Mouse (Mus musculus): Measurements from ENCODE around the gene Abo. TPM values are rescaled to one million over a fixed set of nuclear protein-coding genes. Genes with fewer than 3 reads are reported as not detected.

Abo gene
- not detected in 2 replicates for polyA plus RNA-seq (2015; fragmentation: Nextera tagmentation; extraction: Ambion mirVana)

DNA sequence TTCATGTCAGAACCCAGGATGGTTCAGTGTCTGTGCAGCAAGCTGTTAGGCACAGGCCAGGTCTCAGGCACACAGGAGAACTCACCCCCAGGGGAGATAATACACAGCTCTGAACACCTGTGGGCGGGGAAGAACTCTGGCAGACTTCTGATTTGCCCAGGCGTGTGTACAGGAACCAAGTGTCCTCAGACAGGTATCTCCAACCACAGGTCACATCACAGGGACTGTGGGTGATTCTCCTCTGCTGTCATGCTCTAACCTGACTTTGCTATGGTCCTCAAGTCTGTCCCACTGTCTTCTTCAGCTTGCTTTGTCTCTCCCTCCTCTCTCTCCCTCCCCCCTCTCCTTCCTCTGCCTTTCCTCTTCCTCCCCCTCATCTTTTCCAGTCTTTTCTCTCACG lies at the start of gene Abo:
Gene Abo, minus strand, starts transcription at position 101 of the 400 bp plus-strand sequence.
- Histone ChIP-seq H3K27me3 (no peaks in the 10 kb centered on the region), H3K9ac (no peak within 1 kb of the TSS), H3K27ac (no peak within 1 kb of the TSS), H3K36me3 (no peaks in the 10 kb centered on the region), H3K4me1 (replicated peaks) (no peaks in the 10 kb centered on the region), H3K9me3 (no peaks in the 10 kb centered on the region), H3K4me2 (no peak within 1 kb of the TSS), H3K4me3 (no peak within 1 kb of the TSS)
- 67% methylated on average over 3 of the region's 3 CpGs for WGBS
- ATAC-seq (ENCODE audit: low FRiP score) = no peak

DNA sequence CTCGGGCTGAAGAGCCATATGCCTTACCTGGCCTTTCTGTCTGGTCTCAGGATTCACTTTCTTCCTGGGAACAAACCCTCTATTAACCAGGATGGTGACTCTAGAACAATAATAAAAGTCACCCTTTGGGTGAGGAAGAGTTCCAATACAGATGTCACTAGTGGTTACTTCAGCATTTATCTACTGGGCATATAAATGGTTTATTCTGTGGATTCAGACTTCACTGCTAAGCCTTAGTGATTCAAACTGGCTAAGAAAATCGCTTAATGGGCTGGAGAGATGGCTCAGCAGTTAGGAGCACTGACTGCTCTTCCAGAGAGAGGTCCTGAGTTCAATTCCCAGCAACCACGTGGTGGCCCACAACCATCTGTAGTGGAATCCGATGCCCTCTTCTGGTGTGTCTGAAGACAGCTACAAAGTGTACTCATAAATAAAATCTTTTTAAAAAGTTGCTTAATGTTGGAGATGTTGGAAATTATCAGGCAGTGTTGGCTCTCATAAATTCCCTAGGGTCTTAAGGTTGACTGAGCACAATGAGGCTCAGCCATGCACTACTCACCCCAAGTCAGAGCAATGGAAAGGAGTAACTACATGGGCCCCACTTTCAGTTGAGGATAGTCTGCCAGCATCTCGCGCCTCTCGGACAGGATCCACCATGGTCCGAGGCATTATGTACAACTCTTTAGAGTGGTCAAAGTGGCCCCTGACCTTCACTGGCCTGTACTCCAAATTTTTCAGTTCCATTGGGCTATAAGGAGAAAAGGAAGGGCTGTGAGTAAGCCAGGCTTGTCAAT lies 49.6 kb upstream of the Abo start:
- no peak overlapping the region for H3K27ac ChIP-seq
- no peaks in the 10 kb centered on the region for H3K9me3 ChIP-seq
- 67% methylated on average over 8 of the region's 8 CpGs for WGBS
- H3K9ac ChIP-seq = no peak overlapping the region
- H3K36me3 ChIP-seq = peaks cover 52% of the 10 kb centered on the region
- H3K4me1 ChIP-seq (replicated peaks) = peaks cover 58% of the 10 kb centered on the region
- no peak for ATAC-seq (ENCODE audit: low FRiP score)
- H3K4me2 ChIP-seq = peak overlapping the region; percentile 100; the same call in 1 of the 2 replicates
- no peak overlapping the region for H3K4me3 ChIP-seq
- no peaks in the 10 kb centered on the region for H3K27me3 ChIP-seq

DNA sequence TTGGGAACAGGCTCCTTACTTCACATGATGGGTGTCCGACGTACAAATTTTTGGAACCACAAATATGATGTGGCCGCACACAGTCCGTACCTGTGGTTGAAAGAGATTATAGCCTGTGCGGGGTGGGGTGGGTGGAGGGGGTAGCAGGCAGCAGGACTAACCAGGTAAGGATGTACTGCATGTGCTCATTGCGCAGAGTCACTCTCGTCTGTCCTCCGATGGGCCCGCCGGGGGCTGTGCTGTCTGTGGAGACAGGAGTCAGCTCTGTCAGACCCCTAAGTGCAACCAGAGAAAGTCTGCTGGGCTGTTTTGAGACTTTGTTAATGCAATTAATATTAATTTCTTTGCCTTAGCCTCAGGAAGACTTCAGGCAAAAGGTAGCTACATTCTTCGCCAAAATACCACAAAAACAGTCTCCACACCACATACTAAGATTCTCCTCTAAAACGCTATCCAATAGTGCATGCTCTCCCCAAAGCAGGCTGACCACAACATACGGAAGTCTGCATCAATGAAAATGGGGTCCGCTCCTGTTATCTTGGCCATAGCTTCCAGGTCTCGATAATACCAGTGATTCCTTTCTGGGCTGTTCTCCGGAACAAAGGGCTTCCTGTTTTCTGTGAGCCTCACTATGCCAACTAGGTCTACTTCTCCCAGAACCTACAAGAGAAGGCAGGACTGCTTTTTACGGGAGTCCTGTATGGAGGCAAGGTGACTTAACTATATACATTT lies 48.8 kb upstream of the Abo start:
- Histone ChIP-seq H3K4me1 (replicated peaks) (peaks cover 65% of the 10 kb centered on the region), H3K4me3 (no peak overlapping the region), H3K27ac (no peak overlapping the region), H3K4me2 (no peak overlapping the region), H3K9me3 (no peaks in the 10 kb centered on the region), H3K9ac (no peak overlapping the region), H3K27me3 (no peaks in the 10 kb centered on the region), H3K36me3 (peaks cover 45% of the 10 kb centered on the region)
- ATAC-seq (ENCODE audit: low FRiP score) = no peak
- WGBS = 91% methylated on average over 17 of the region's 17 CpGs

DNA sequence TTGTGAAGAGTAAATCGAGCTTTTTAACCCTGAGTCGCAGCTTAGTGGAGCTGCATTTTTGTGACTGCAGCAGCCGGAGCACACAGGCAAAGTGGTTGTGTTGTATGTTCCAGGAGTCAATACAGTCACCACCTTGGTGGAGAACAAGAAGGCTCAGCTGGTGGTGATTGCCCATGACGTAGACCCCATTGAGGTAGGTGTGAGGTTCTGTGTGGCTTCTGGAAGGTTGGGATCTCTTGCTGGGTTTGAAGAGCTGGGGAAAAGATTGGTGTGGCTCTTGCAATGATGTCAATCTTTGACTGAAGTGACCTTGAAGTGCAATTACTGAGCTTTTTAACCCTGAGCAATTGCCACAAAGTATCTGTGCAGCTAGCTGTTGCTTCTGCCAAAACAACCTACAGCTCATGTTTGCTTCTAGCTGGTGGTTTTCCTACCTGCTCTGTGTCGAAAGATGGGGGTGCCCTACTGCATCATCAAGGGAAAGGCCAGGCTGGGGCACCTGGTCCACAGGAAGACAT lies 47.5 kb upstream of the Abo start:
- Histone ChIP-seq H3K4me2 (peak overlapping the region; percentile 100), H3K9ac (peak overlapping the region; percentile 99), H3K36me3 (peaks cover 47% of the 10 kb centered on the region), H3K4me3 (peak overlapping the region; percentile 85), H3K27ac (no peak overlapping the region), H3K4me1 (replicated peaks) (peaks cover 65% of the 10 kb centered on the region), H3K27me3 (no peaks in the 10 kb centered on the region), H3K9me3 (no peaks in the 10 kb centered on the region)
- ATAC-seq (ENCODE audit: low FRiP score) = no peak
- 77% methylated on average over 5 of the region's 5 CpGs for WGBS

DNA sequence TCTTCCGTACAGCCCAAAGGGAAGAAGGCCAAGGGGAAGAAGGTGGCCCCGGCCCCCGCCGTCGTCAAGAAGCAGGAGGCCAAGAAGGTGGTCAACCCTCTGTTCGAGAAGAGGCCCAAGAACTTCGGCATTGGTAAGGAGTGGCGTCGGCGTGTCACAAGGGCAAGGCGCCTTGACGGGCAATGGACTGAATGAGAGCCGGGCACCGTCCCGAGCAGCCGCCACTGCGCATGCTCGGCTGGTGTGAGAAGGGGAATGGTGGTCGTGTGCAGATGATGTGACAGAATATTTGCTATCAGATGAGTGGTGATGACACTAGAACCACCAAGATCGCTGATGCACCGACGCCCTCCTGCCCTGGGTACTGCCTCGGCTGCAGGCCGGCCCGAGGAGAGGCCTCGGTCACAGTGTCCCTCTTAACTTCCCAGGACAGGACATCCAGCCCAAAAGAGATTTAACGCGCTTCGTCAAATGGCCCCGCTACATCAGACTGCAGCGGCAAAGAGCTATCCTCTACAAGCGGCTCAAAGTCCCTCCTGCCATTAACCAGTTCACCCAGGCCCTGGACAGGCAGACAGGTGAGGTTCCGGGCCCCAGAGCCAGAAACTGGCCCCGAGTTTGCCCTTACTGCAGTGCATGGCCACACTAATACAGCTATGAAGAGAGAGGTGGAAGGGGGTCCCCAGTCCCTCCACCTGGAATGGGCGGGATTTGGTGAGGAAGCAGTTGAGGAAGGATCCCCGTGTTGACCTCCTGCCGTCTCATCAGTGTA lies 46.4 kb upstream of the Abo start:
- peak overlapping the region; percentile 85 for H3K4me3 ChIP-seq
- under 1% methylated on average over 37 of the region's 37 CpGs for WGBS
- ATAC-seq (ENCODE audit: low FRiP score) = peak; percentile 44
- peak overlapping the region; percentile 99 for H3K9ac ChIP-seq
- no peaks in the 10 kb centered on the region for H3K27me3 ChIP-seq
- peaks cover 58% of the 10 kb centered on the region for H3K36me3 ChIP-seq
- peak overlapping the region; percentile 100 for H3K4me2 ChIP-seq
- peak overlapping the region; percentile 96 for H3K27ac ChIP-seq
- H3K4me1 ChIP-seq (replicated peaks) = peaks cover 59% of the 10 kb centered on the region
- no peaks in the 10 kb centered on the region for H3K9me3 ChIP-seq

DNA sequence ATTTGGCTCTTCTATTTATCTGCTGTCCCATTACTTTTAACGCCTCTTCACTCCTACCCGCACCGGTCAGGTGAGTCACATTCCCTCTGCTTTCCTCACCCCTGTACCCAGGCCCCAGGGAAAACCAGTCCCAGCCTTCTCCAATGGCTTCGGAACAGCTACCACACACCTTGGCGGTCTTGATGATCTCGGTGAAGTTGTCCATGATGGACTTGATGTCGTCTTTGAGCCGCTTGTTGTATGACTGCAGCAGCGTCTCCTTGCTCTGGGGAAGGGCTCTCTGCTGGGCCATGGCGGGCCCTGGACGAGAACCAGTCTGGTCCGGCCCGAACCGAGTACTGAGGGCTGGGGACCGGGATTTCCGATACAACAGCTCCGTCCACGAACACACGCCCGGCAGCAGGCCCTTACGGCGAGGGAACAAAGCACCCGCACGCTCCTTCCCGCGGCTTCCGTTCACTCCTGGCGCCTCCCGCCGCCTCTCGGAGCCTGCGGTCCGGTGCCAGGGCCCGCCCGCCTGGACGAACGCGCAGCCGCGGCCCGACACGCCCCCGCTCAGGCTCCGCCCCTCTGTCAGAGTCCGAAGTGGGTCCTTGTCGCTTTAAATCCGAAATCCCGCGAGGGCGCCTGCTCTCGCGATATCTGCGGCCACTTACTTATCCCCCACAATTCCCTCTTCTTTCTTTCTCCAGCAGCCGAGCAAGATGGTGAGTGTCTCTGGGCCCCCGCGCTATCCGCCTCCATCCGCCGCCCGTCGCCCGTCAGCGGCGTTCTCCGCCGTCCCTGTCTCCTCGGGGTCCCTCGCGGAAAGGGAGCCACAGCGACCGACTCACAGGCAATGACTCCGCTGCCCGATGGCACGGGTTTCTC lies 45.6 kb upstream of the Abo start, which contains the start of the genes Med22 and Rpl7a:
Gene Med22, minus strand, starts transcription at position 554 of the 870 bp plus-strand sequence.
Gene Rpl7a, plus strand, starts transcription at position 641 of the 870 bp plus-strand sequence.
- peak; percentile 93 for ATAC-seq (ENCODE audit: low FRiP score)
- under 1% methylated on average over 73 of the region's 74 CpGs for WGBS
- Histone ChIP-seq H3K36me3 (peaks cover 67% of the 10 kb centered on the region), H3K4me1 (replicated peaks) (peaks cover 55% of the 10 kb centered on the region), H3K9me3 (no peaks in the 10 kb centered on the region), H3K27ac (peak within 1 kb of the TSS; percentile 96), H3K4me2 (peak within 1 kb of the TSS; percentile 100), H3K4me3 (peak within 1 kb of the TSS; percentile 85), H3K9ac (peak within 1 kb of the TSS; percentile 99), H3K27me3 (no peaks in the 10 kb centered on the region)

DNA sequence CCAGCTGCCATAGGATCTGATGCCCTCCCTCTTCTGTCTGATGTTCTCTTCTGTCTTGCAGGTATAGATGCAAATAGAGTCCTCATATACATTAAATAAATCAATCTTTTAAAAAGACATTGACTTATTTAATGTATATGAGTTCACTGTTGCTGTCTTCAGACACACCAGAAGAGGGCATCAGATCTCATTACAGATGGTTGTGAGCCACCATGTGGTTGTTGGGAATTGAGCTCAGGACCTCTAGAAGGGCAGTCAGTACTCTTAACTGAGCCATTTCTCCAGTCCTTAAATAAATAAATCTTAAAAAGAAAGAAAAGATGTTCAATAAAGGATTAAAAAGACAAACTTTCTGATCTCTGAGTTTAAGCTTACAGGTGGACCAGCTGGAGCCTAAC lies 44.6 kb upstream of the Abo start:
- H3K36me3 ChIP-seq = peaks cover 71% of the 10 kb centered on the region
- H3K9ac ChIP-seq = peak overlapping the region; percentile 90
- no peak for ATAC-seq (ENCODE audit: low FRiP score)
- H3K27ac ChIP-seq = 0 out of 2 replicates have a peak overlapping the region, but pooled peaks have one; percentile 96
- H3K27me3 ChIP-seq = no peaks in the 10 kb centered on the region
- H3K4me3 ChIP-seq = peak overlapping the region; percentile 85
- peak overlapping the region; percentile 70 for H3K4me2 ChIP-seq
- H3K9me3 ChIP-seq = no peaks in the 10 kb centered on the region
- peaks cover 46% of the 10 kb centered on the region for H3K4me1 ChIP-seq (replicated peaks)

DNA sequence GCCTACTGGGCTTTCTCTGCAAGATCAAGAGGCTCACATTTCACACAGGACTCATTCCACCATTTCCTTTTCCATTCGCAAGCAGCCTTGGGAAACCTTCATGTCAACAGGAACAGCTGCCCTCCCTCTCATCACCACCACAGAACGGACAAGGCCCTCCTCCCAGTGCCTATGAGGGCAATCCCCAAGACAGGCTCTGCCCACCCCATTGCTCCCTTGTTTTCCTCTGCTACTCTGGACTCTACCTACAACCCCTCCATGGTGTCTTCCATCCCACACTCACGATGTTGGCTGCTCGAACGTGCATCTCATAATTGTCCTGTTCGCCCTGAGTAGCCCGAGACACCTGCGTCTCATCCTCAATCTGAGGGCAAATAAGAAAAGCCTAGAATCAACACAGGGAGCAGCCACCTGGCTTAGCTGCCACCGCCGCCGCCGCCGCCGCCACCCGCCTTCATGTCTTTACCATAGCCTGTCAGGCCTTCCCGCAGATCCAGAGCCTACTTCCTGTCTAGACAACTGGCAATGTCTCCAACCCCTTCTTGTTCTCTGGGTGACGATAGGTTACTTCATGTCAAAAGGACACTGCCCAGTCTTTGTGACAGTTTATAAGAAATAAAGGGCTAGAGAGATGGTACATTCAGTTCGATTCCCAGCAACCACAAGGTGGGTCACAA lies 44.1 kb upstream of the Abo start:
- peaks cover 70% of the 10 kb centered on the region for H3K36me3 ChIP-seq

DNA sequence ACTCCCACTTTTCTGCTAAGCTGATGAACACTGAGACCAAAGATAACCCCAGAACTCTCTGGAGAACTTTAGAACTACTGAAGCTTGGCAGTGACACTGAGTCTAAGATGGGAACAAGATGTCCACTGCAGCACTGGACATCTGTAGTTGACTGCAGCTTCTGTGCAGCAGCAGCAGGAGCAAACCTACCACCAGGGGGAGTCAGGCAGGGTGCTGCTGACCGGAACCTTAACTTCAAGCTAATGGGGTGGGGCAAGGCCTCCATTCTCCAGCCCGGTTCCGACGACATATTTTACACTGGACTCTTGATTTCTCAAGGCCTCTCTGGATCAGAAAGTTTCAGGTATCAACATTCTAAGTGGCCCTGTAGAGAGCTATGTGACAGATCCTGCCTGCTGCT lies 42.3 kb upstream of the Abo start:
- Histone ChIP-seq H3K4me3 (no peak overlapping the region), H3K36me3 (peaks cover 53% of the 10 kb centered on the region), H3K4me2 (no peak overlapping the region), H3K27me3 (no peaks in the 10 kb centered on the region), H3K9ac (0 out of 2 replicates have a peak overlapping the region, but pooled peaks have one; percentile 90), H3K27ac (no peak overlapping the region), H3K9me3 (no peaks in the 10 kb centered on the region), H3K4me1 (replicated peaks) (peaks cover 50% of the 10 kb centered on the region)
- 67% methylated on average over 4 of the region's 4 CpGs for WGBS
- ATAC-seq (ENCODE audit: low FRiP score) = no peak

More for the DNA sequence above, 44.1 kb upstream of the Abo start:
- 92% methylated on average over 18 of the region's 18 CpGs for WGBS
- ATAC-seq (ENCODE audit: low FRiP score) = no peak
- peak overlapping the region; percentile 70 for H3K4me2 ChIP-seq
- H3K9ac ChIP-seq = peak overlapping the region; percentile 90
- no peaks in the 10 kb centered on the region for H3K9me3 ChIP-seq
- H3K4me1 ChIP-seq (replicated peaks) = peaks cover 50% of the 10 kb centered on the region
- no peaks in the 10 kb centered on the region for H3K27me3 ChIP-seq
- H3K4me3 ChIP-seq = peak overlapping the region; percentile 85
- no peak overlapping the region for H3K27ac ChIP-seq

DNA sequence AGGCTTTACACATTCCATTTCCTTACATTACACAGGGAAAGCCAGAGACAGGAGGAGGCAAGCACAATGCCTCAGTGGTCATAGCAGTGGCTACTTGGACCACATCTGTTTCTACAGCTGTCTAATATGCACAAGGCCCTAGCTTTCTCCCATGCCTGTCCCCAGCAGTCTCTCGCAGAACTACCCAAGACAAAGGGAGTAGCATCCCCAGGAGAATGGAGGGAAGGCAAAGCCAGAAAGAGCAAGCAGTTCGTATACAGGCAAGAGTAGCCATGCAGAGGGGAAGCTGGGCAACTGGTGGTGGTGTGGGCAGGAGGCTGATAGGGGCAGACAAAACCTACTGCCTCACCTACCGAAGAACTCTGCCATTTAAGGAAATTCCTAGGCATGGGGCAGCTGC lies 41.7 kb upstream of the Abo start:
- Histone ChIP-seq H3K9ac (0 out of 2 replicates have a peak overlapping the region, but pooled peaks have one; percentile 31), H3K4me1 (replicated peaks) (peaks cover 50% of the 10 kb centered on the region)
- no peak for ATAC-seq (ENCODE audit: low FRiP score)

More for the DNA sequence above, 41.7 kb upstream of the Abo start:
- H3K27ac ChIP-seq = no peak overlapping the region
- WGBS = 93% methylated on average over 3 of the region's 3 CpGs
- H3K4me3 ChIP-seq = no peak overlapping the region
- H3K4me2 ChIP-seq = no peak overlapping the region
- no peaks in the 10 kb centered on the region for H3K9me3 ChIP-seq
- H3K36me3 ChIP-seq = peaks cover 46% of the 10 kb centered on the region
- no peaks in the 10 kb centered on the region for H3K27me3 ChIP-seq
